Mouse (Mus musculus): ENCODE measurements around the gene Gm5485.

- no peak for TF ChIP-seq MAFK (IDR thresholded peaks at IDR 0.05; ENCODE audit: insufficient read depth, low read depth, low read length)
- TF ChIP-seq HCFC1 (IDR thresholded peaks at IDR 0.05; ENCODE audit: borderline replicate concordance, insufficient read depth, low read length) = no peak
These were observed 8.2 kb downstream of the Gm5485 start for GRCm38 (mm10) chr16:48404009-48404408.
